Mouse (Mus musculus) kidney, postnatal 0 days (tissue): Measurements from ENCODE around the gene Epha1. TPM values are rescaled to one million over a fixed set of nuclear protein-coding genes. Genes with fewer than 3 reads are reported as not detected.

Experiments
- ATAC-seq: fragments of 200-750 bp; cut with Nextera tagmentation; replicated peaks from 2 replicates; pipeline ENCODE4 v1.8.0; 2017; ENCODE audit warnings: low read depth, moderate number of reproducible peaks, moderate TSS enrichment, moderate library complexity; ENCODE audit not compliant: low FRiP score
- DNase-seq: peaks from one replicate; pipeline ENCODE4 v3.0.0-alpha.2; 2016; ENCODE audit warnings: low spot score
- H3K27ac ChIP-seq: fragments of 300-500 bp; sonication (generic); 2 replicates; pipeline ENCODE4 v1.5.1; 2014; ENCODE audit warnings: mild to moderate bottlenecking
- H3K27me3 ChIP-seq: fragments of 300-500 bp; sonication (generic); 2 replicates; pipeline ENCODE4 v1.6.1; 2014; ENCODE audit warnings: low read length, mixed read lengths; ENCODE audit not compliant: insufficient read depth
- H3K36me3 ChIP-seq: fragments of 300-500 bp; sonication (generic); 2 replicates; pipeline ENCODE4 v1.6.1; 2014; ENCODE audit warnings: low read length, mixed read lengths; ENCODE audit not compliant: insufficient read depth
- H3K4me1 ChIP-seq: fragments of 300-500 bp; sonication (generic); replicated peaks from 2 replicates; pipeline ENCODE4 v1.6.1; 2014; ENCODE audit warnings: antibody characterized with exemption, low read length, mixed read lengths; ENCODE audit not compliant: insufficient read depth
- H3K4me2 ChIP-seq: fragments of 300-500 bp; sonication (generic); 2 replicates; pipeline ENCODE4 v1.6.1; 2014; ENCODE audit warnings: mild to moderate bottlenecking, low read length, moderate library complexity, mixed read lengths
- H3K4me3 ChIP-seq: fragments of 300-500 bp; sonication (generic); replicated peaks from 2 replicates; pipeline ENCODE4 v1.5.1; 2014; ENCODE audit warnings: low read depth, low read length
- H3K9ac ChIP-seq: fragments of 300-500 bp; sonication (generic); 2 replicates; pipeline ENCODE4 v1.6.1; 2014; ENCODE audit warnings: low read depth, low read length
- H3K9me3 ChIP-seq: fragments of 300-500 bp; sonication (generic); replicated peaks from 2 replicates; pipeline ENCODE4 v1.6.1; 2016; ENCODE audit warnings: low read length, inconsistent platforms, mixed read lengths
- CTCF ChIP-seq: IDR thresholded peaks from 2 replicates; pipeline ENCODE4 v1.5.1; 2016; ENCODE audit warnings: antibody characterized with exemption, low read depth, mild to moderate bottlenecking, moderate library complexity
- WGBS: fragments of 180-500 bp; shearing (Covaris S2); extraction: QIAGEN DNeasy Blood & Tissue Kit; methylation state at CpG from one replicate; pipeline ENCODE4 v1.1.7; 2014; 5-methylcytosine and 5-hydroxymethylcytosine counted together
- polyA plus RNA-seq: library from polyadenylated mRNA; unstranded; fragments of >200 nt; fragmentation: Nextera tagmentation; extraction: Ambion mirVana; gene quantifications from 2 replicates; pipeline ENCODE4 v1.2.1, GENCODE M21; 2015

Epha1 gene
- polyA plus RNA-seq, 1 experiment from 2014 or later: 6.6 TPM

DNA sequence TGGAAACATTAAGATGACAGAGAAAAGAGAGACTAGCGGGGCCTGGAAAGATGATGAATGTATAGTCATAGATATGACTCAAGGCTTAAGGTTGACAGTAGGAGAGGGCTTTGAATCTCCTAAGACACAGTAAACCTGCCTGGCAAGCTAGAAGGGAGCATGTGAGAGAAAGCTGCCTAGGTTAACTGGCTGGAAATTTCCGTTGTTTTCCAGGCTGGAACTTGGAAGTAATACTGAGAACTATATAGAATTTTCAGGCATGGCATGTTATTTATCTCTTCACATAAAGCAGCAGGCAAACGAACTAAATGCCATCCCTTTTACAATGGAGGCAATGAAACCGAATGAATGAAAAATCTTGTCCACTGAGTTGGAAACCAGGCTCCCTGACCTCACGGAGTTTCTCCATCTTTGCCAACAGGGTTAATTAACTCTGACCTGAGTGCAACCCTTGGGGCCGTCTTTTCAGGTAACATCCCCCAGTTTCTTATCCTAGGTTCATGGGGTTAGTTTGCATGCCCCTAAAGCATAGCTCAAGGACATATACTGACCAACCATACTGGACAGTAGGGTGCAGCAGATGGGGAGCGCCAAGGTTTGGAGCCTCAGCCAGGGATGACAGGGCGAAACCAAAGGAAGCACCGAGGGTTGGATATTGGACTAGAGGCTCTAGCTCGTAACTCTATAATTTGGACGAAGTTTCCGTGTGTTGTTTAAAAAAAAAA lies 24.6 kb downstream of the Epha1 start:
- H3K36me3 ChIP-seq: 0 out of 2 replicates have a peak, but pooled peaks cover 4% of the 10 kb centered on the region
- peak overlapping the region; percentile 85 for H3K4me2 ChIP-seq
- DNase-seq (no peak), ATAC-seq (no peak)
- peak overlapping the region; percentile 80 for H3K4me3 ChIP-seq
- WGBS: 31% methylated on average over 12 of the region's 12 CpGs
- TF ChIP-seq CTCF: no peak
- peak overlapping the region; percentile 98; the same call in 1 of the 2 replicates for H3K27ac ChIP-seq
- peaks cover 26% of the 10 kb centered on the region for H3K4me1 ChIP-seq
- no peak overlapping the region for H3K9ac ChIP-seq
- no peaks in the 10 kb centered on the region for H3K9me3 ChIP-seq
- no peaks in the 10 kb centered on the region for H3K27me3 ChIP-seq

DNA sequence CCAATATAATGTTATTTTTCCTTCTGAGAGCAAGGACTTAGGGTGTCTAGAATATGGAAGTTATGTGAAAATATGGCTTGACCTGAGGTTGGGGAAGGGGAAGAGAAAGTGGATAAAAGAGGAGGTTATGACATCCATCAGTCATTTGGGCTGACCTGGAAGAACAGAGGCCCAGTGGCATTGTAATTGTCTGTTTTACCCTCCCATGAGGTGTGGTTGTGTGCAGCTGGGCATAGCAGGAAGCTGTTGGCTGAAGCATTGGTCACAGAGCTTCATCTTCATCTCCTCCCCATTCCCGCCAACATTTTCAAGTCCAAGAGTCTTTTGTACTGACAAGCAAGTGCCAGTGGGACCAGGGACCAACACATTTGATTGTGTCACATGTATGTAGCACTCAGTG lies 28.8 kb downstream of the Epha1 start:
- no peak for TF ChIP-seq CTCF
- no peaks in the 10 kb centered on the region for H3K4me1 ChIP-seq
- no peak overlapping the region for H3K27ac ChIP-seq
- no peaks in the 10 kb centered on the region for H3K9me3 ChIP-seq
- H3K36me3 ChIP-seq: no peaks in the 10 kb centered on the region
- no peak overlapping the region for H3K4me3 ChIP-seq
- 86% methylated on average over 1 of the region's 1 CpGs for WGBS
- no peak overlapping the region for H3K4me2 ChIP-seq
- ATAC-seq (no peak), DNase-seq (no peak)
- H3K27me3 ChIP-seq: no peaks in the 10 kb centered on the region
- no peak overlapping the region for H3K9ac ChIP-seq

DNA sequence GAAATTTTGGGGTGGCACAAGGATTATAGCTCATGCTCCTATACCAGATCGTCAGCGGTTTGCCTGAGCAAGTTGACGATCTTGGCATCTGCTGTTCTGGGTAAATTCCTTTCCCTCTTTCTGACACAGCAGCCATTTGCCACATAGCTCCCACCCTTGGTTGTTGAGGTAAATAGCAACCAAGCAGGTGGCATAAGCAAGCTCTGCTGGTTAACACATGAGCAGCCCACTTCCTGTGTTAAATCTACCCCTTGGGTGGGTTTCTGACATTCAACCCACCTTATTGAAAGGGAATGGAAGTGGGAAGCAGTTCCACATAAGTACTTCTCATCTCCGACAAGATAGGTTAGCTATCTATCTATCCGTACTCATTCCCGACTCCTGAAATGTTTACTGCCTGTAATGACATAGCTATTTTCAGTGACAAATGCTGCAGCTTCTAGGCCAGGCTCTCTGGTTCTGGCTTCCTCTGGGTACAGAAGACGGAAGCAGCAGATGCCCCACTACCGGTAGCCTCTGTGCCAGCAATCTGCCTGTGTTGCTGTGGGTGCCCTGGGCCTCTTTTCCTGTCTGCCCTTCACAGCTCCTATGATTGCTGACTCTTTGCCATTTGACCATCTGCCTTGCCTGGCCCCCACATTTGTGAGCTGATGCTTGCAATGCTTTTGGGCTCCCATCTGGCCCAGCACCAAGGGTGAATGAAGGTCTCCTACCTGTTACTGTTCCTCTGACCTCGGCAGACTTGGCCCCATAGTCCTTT lies 29.5 kb downstream of the Epha1 start:
- H3K4me3 ChIP-seq: no peak overlapping the region
- H3K27ac ChIP-seq: no peak overlapping the region
- H3K4me2 ChIP-seq: no peak overlapping the region
- 74% methylated on average over 9 of the region's 9 CpGs for WGBS
- no peak for ATAC-seq
- H3K27me3 ChIP-seq: no peaks in the 10 kb centered on the region
- H3K9ac ChIP-seq: no peak overlapping the region
- TF ChIP-seq CTCF: no peak
- no peaks in the 10 kb centered on the region for H3K9me3 ChIP-seq
- no peaks in the 10 kb centered on the region for H3K36me3 ChIP-seq
- H3K4me1 ChIP-seq: no peaks in the 10 kb centered on the region
- no peak for DNase-seq

GRCm38 (mm10) chr6:42342171-42342570 lies 30.9 kb downstream of the Epha1 start:
- Histone ChIP-seq H3K4me1 (no peaks in the 10 kb centered on the region), H3K27me3 (no peaks in the 10 kb centered on the region), H3K9ac (no peak overlapping the region), H3K27ac (no peak overlapping the region), H3K4me2 (no peak overlapping the region), H3K4me3 (no peak overlapping the region), H3K36me3 (no peaks in the 10 kb centered on the region), H3K9me3 (no peaks in the 10 kb centered on the region)
- 79% methylated on average over 1 of the region's 1 CpGs for WGBS
- no peak for TF ChIP-seq CTCF
- no peak for DNase-seq
- ATAC-seq: no peak

- no peak for TF ChIP-seq CTCF
- WGBS: 79% methylated on average over 5 of the region's 5 CpGs
Measured at GRCm38 (mm10) chr6:42339981-42340380, 33.1 kb downstream of the Epha1 start.

DNA sequence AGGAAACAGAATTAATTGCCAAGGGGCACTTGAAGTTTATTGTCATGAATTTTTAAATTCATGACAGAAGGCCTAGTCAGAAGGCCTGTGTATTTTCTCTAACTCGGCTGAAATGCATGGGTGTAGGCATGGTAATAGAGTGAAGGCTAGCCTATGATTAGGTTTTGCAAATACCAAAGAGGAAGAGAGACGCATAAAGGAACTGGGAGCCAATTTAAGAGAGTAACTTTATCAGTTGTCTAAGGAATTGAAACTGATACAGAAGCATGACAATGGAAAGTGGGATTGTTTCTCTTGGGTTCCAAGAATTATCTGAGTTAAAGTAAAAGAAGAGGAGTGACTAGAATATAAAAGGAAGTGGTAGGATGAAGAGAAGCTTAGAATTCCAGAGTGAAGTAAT lies 33.9 kb downstream of the Epha1 start:
- H3K27ac ChIP-seq: no peak overlapping the region
- ATAC-seq (no peak), DNase-seq (no peak)
- no peak overlapping the region for H3K4me2 ChIP-seq
- TF ChIP-seq CTCF: no peak
- H3K4me1 ChIP-seq: no peaks in the 10 kb centered on the region
- no peaks in the 10 kb centered on the region for H3K27me3 ChIP-seq
- H3K9me3 ChIP-seq: no peaks in the 10 kb centered on the region
- H3K4me3 ChIP-seq: no peak overlapping the region
- WGBS: 87% methylated on average over 2 of the region's 2 CpGs
- H3K9ac ChIP-seq: no peak overlapping the region
- H3K36me3 ChIP-seq: no peaks in the 10 kb centered on the region

More at GRCm38 (mm10) chr6:42339981-42340380, 33.1 kb downstream of the Epha1 start:
- no peak overlapping the region for H3K27ac ChIP-seq
- H3K4me2 ChIP-seq: no peak overlapping the region
- H3K36me3 ChIP-seq: no peaks in the 10 kb centered on the region
- no peak for DNase-seq
- ATAC-seq: no peak
- no peaks in the 10 kb centered on the region for H3K4me1 ChIP-seq
- no peaks in the 10 kb centered on the region for H3K27me3 ChIP-seq
- H3K9ac ChIP-seq: no peak overlapping the region
- no peak overlapping the region for H3K4me3 ChIP-seq
- H3K9me3 ChIP-seq: no peaks in the 10 kb centered on the region
